Mouse (Mus musculus) forebrain, embryonic 13.5 days (tissue): ENCODE measurements around the gene Vamp4. TPM values are rescaled to one million over a fixed set of nuclear protein-coding genes. Genes with fewer than 3 reads are reported as not detected.
"Not testable (repeated sequence)": the region's sequence is repeated elsewhere in the genome, so short reads cannot be mapped to it uniquely, and the experiment has no call there.

Source experiments
- ATAC-seq: fragments of 200-750 bp; cut with Nextera tagmentation; 2 replicates; pipeline ENCODE4 v1.8.0; 2017
- H3K27ac ChIP-seq: fragments of 300-500 bp; sonication (generic); 2 replicates; pipeline ENCODE4 v1.5.1; 2015; ENCODE audit warnings: inconsistent platforms, mild to moderate bottlenecking, moderate library complexity
- H3K27me3 ChIP-seq: fragments of 300-500 bp; sonication (generic); 2 replicates; pipeline ENCODE4 v1.6.1; 2015; ENCODE audit warnings: mild to moderate bottlenecking, inconsistent platforms
- H3K36me3 ChIP-seq: fragments of 300-500 bp; sonication (generic); 2 replicates; pipeline ENCODE4 v1.6.1; 2015; ENCODE audit warnings: mild to moderate bottlenecking, inconsistent platforms; ENCODE audit not compliant: poor library complexity, severe bottlenecking
- H3K4me1 ChIP-seq: fragments of 300-500 bp; sonication (generic); 2 replicates; pipeline ENCODE4 v1.6.1; 2015; ENCODE audit warnings: inconsistent platforms
- H3K4me2 ChIP-seq: fragments of 300-500 bp; sonication (generic); 2 replicates; pipeline ENCODE4 v1.6.1; 2015; ENCODE audit warnings: inconsistent platforms, mild to moderate bottlenecking, moderate library complexity
- H3K4me3 ChIP-seq: fragments of 300-500 bp; sonication (generic); 2 replicates; pipeline ENCODE4 v1.5.1; 2015; ENCODE audit warnings: mild to moderate bottlenecking, inconsistent platforms
- H3K9ac ChIP-seq: fragments of 300-500 bp; sonication (generic); 2 replicates; pipeline ENCODE4 v1.6.1; 2015; ENCODE audit warnings: mild to moderate bottlenecking, inconsistent platforms
- H3K9me3 ChIP-seq: fragments of 300-500 bp; sonication (generic); replicated peaks from 2 replicates; pipeline ENCODE4 v1.6.1; 2016; ENCODE audit warnings: inconsistent platforms
- WGBS: fragments of 180-500 bp; shearing (Covaris S2); methylation state at CpG from one replicate; pipeline ENCODE4 v1.1.7; 2015; 5-methylcytosine and 5-hydroxymethylcytosine counted together
- polyA plus RNA-seq: library from polyadenylated mRNA; unstranded; fragments of >200 nt; fragmentation: Nextera tagmentation; extraction: Ambion mirVana; gene quantifications from 2 replicates; pipeline ENCODE4 v1.2.1, GENCODE M21; 2015

Vamp4 gene
- polyA plus RNA-seq, 1 experiment from 2014 or later, result 66.5 TPM

DNA sequence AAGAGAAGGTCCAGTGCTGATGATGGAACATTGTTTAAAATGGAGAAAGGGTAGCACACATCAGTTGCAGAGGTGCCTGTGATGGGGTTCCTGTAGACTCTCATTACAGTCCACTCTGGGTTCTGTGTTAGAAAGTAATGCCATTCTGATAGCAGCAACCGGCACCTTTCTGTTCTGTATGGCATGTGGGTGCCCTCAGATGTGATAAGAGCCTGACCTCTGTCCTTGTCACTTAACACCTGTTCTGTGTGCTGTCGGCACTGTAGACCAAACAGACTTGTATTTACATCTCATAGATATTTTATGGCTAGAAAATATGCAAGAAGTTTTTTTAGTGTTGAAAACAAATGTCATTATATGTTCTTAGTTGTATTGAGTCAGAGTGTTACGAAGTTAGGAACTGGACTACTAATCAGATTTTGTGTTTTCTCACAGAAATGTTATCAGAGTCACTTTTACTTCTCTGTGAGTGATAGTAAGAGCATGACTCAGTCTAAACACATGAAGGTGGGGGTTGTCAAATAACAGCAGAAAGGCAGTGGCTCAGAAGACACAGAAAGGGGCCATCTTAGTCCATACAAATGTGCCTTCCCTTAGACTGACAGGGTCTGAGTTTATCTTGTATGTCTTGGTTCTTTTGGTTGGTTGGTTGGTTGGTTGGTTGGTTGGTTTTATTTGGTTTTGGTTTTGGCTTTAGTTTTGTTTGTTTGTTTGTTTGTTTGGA lies 27.2 kb downstream of the Vamp4 start:
- Histone ChIP-seq H3K4me3 (no peak overlapping the region), H3K36me3 (peaks cover 16% of the 10 kb centered on the region), H3K9me3 (no peaks in the 10 kb centered on the region), H3K4me2 (no peak overlapping the region), H3K27ac (no peak overlapping the region), H3K4me1 (0 out of 2 replicates have a peak, but pooled peaks cover 4% of the 10 kb centered on the region), H3K9ac (no peak overlapping the region), H3K27me3 (no peaks in the 10 kb centered on the region)
- 93% methylated on average over 3 of the region's 3 CpGs for WGBS
- ATAC-seq, result no peak

DNA sequence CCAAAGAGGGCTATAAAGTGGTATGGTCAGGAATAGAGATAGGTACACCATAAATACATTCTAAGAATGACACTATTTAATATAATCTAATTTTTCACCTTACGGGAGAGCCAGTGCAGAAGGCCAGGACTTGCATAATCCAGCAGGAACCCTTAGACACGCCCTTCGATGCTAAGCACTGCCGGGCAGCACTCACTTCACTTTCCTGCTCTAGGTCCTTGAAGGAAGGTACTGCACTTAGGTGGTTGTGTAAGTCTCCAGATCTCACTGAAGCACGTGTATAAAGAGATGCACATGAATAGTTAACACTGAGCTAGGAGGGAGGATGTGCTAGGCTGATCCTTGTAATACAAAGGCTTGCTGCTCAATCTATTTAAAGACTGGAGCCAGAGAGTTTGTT lies 29.3 kb downstream of the Vamp4 start:
- Histone ChIP-seq H3K4me3 (no peak overlapping the region), H3K27ac (no peak overlapping the region), H3K9me3 (no peaks in the 10 kb centered on the region), H3K36me3 (peaks cover 18% of the 10 kb centered on the region), H3K4me2 (no peak overlapping the region), H3K27me3 (no peaks in the 10 kb centered on the region), H3K4me1 (0 out of 2 replicates have a peak, but pooled peaks cover 4% of the 10 kb centered on the region), H3K9ac (no peak overlapping the region)
- ATAC-seq, result no peak
- WGBS, result 95% methylated on average over 5 of the region's 5 CpGs

DNA sequence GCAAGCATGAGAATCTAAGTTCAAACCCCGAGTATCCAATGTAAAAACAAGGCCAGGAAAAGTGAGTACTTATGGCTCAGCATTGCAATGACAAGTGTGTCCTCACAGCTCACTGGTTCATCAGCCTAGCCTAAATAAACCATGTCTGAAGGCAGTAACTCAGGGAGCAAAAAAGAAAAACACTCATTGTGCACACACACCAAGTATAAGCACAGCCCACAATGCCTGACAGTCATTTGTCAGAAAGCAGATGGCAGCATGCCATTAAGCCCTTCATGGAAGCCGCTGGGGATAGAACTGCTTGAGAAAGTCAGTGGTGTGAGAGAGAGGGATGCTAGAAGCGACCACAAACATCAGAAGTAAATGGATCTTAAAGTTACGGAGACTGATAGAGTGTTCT lies 31.0 kb downstream of the Vamp4 start:
- H3K4me3 ChIP-seq, result no peak overlapping the region
- H3K27me3 ChIP-seq, result no peaks in the 10 kb centered on the region
- 0 out of 2 replicates have a peak, but pooled peaks cover 4% of the 10 kb centered on the region for H3K4me1 ChIP-seq
- 0 out of 2 replicates have a peak, but pooled peaks have one; percentile 21 for ATAC-seq
- peaks cover 18% of the 10 kb centered on the region for H3K36me3 ChIP-seq
- H3K27ac ChIP-seq, result no peak overlapping the region
- H3K9me3 ChIP-seq, result no peaks in the 10 kb centered on the region
- no peak overlapping the region for H3K9ac ChIP-seq
- 73% methylated on average over 4 of the region's 4 CpGs for WGBS
- H3K4me2 ChIP-seq, result no peak overlapping the region

DNA sequence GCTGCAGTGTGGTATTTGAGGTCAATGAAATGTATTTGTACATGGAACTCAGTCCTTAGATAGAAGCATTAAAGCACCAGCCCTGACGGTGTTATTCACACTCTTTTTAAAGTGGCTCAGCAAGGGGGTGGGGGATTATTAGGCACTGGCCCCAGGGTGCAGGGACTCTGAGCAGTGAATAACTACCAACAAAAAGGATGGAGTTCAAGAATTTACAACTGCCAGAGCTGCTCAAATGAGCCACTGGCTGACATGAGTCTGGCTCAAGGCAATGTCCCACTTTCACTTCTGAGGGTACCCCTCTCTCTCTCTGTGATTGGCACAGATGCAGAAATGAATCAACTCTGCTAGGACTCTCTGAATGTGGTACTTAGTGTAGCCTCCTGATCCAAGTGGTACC lies 37.8 kb downstream of the Vamp4 start:
- Histone ChIP-seq H3K27me3 (no peaks in the 10 kb centered on the region), H3K4me3 (no peak overlapping the region), H3K4me1 (peaks cover 11% of the 10 kb centered on the region; the same call in 1 of the 2 replicates), H3K27ac (no peak overlapping the region), H3K4me2 (no peak overlapping the region), H3K36me3 (0 out of 2 replicates have a peak, but pooled peaks cover under 1% of the 10 kb centered on the region), H3K9ac (no peak overlapping the region), H3K9me3 (no peaks in the 10 kb centered on the region)
- 5% methylated on average over 1 of the region's 1 CpGs for WGBS
- ATAC-seq, result no peak

DNA sequence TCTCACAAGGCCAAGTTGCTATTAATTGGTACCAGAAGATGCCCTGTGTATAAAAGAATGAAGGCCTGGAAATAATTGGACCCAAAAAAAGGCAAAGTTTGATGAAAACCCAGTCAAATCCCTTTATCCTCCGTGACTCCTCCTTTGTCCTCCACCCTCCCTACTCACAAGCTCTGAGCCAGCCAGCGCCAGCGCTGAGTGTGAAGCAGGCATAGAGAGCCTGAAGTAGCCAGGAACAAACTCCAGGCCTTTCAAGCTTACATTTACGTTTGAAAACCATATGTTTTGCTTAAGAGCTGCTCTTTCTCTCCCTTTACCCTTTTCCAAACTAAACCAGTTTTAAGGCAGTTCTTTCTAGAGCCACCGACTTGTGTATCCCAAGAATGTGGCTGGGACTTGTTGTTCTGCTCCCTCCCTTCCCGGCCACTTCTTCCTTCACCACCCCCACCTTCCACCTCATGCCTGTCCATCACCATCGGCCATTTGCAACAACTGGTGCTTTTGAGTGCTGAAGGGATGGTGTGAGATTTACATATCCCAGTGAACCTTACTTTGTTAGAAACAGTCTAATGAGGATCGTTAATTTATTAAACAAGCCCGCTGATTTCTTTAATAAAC lies 39.4 kb downstream of the Vamp4 start:
- H3K4me2 ChIP-seq, result no peak overlapping the region
- H3K27ac ChIP-seq, result no peak overlapping the region
- ATAC-seq, result 0 out of 2 replicates have a peak, but pooled peaks have one; percentile 46
- no peaks in the 10 kb centered on the region for H3K36me3 ChIP-seq
- no peak overlapping the region for H3K4me3 ChIP-seq
- H3K4me1 ChIP-seq, result peaks cover 11% of the 10 kb centered on the region; the same call in 1 of the 2 replicates
- H3K9me3 ChIP-seq, result no peaks in the 10 kb centered on the region
- H3K27me3 ChIP-seq, result no peaks in the 10 kb centered on the region
- 32% methylated on average over 9 of the region's 9 CpGs for WGBS
- H3K9ac ChIP-seq, result no peak overlapping the region

DNA sequence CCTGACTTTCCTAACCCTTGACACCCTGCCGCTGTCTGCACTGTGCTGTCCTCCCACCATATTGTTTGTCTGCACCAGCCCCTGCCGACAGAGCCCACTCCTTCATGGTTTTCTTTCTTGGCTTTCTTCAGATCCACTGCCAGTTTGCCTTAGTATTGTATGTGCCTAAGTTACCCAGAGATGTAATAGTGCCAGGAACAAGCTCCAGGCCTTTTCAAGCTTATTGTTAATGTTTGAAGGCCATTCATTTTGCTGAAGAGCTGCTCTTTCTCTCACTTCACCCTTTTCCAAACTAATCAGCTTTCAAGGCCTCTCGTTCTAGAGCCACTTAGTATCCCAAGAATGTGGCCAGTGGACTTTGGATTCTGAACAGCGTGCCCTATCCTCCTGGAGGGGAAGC lies 40.9 kb downstream of the Vamp4 start:
- H3K27ac ChIP-seq, result no peak overlapping the region
- H3K9ac ChIP-seq, result no peak overlapping the region
- H3K4me2 ChIP-seq, result no peak overlapping the region
- no peaks in the 10 kb centered on the region for H3K9me3 ChIP-seq
- ATAC-seq, result no peak
- no peaks in the 10 kb centered on the region for H3K36me3 ChIP-seq
- H3K27me3 ChIP-seq, result no peaks in the 10 kb centered on the region
- no peak overlapping the region for H3K4me3 ChIP-seq
- 32% methylated on average over 4 of the region's 4 CpGs for WGBS
- peaks cover 11% of the 10 kb centered on the region; the same call in 1 of the 2 replicates for H3K4me1 ChIP-seq

DNA sequence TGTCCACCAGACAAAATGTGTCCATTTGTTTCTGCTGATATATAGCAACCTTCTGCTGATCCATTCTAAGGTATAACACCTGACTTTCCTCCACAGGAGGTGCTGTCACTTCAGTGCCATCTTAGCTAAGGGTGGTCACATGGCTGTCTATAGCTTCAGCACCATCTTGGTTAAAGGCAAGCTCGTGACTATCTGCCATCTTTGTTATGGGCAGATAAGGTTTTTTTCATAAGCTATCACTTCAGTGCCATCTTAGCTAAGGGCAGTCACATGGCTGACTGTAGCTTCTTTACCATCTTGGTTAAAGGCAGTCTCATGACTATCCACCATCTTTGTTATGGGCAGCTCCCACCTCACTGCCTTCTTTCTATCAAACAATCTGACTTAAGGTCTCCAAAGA lies 45.2 kb downstream of the Vamp4 start:
- no peak overlapping the region for H3K27ac ChIP-seq
- no peak overlapping the region for H3K9ac ChIP-seq
- H3K4me3 ChIP-seq, result no peak overlapping the region
- ATAC-seq, result peak; percentile 96
- H3K9me3 ChIP-seq, result no peaks in the 10 kb centered on the region; the same call in 1 of the 2 replicates
- no peak overlapping the region for H3K4me2 ChIP-seq
- H3K36me3 ChIP-seq, result no peaks in the 10 kb centered on the region
- H3K27me3 ChIP-seq, result no peaks in the 10 kb centered on the region
- no peaks in the 10 kb centered on the region for H3K4me1 ChIP-seq
- WGBS, result 79% methylated on average over 1 of the region's 1 CpGs

DNA sequence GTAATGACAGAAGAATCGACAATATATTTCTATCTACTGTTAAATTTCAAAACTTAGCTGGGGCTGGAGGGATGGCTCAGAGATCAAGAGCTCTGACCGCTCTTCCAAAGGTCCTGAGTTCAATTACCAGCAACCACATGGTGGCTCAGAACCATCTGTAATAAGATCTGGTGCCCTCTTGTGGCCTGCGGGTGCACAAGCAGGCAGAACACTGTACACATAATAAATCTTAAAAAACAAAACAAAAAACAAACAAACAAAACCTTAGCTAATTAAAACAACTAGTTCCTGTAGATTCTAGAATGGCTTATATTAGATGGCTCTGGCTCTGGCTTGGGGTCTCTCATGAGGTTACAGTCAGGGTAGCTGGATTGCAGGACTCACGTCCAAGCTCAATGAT lies 50.2 kb downstream of the Vamp4 start:
- Histone ChIP-seq H3K36me3 (no peaks in the 10 kb centered on the region), H3K4me2 (no peak overlapping the region), H3K27ac (no peak overlapping the region), H3K9me3 (no peaks in the 10 kb centered on the region; the same call in 1 of the 2 replicates), H3K4me1 (no peaks in the 10 kb centered on the region), H3K9ac (no peak overlapping the region), H3K27me3 (no peaks in the 10 kb centered on the region), H3K4me3 (no peak overlapping the region)
- WGBS, result 74% methylated on average over 4 of the region's 4 CpGs
- no peak for ATAC-seq

DNA sequence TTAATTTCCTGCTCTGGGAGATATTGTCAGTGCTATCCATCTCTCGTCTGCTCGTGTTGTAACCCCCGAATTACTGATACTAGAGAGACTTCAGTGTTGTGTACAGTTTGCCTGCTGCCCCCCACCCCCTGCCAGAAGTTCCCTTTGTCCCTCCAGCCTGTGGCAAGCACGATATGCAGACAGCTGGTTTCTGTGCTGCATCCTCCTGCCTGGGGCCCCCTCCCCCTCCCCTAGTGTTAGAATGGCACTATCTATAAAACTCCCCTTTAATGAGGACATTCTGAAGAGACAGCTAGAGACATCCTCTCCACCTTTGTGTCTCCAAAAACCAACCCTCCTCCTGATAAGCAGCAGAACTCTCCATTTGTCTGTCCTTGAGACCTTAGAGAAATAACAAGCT lies 53.6 kb downstream of the Vamp4 start:
- H3K9me3 ChIP-seq, result no peaks in the 10 kb centered on the region; the same call in 1 of the 2 replicates
- no peaks in the 10 kb centered on the region for H3K36me3 ChIP-seq
- no peak overlapping the region for H3K27ac ChIP-seq
- no peak for ATAC-seq
- no peaks in the 10 kb centered on the region for H3K27me3 ChIP-seq
- no peaks in the 10 kb centered on the region for H3K4me1 ChIP-seq
- no peak overlapping the region for H3K4me2 ChIP-seq
- H3K4me3 ChIP-seq, result no peak overlapping the region
- 56% methylated on average over 4 of the region's 4 CpGs for WGBS
- no peak overlapping the region for H3K9ac ChIP-seq

DNA sequence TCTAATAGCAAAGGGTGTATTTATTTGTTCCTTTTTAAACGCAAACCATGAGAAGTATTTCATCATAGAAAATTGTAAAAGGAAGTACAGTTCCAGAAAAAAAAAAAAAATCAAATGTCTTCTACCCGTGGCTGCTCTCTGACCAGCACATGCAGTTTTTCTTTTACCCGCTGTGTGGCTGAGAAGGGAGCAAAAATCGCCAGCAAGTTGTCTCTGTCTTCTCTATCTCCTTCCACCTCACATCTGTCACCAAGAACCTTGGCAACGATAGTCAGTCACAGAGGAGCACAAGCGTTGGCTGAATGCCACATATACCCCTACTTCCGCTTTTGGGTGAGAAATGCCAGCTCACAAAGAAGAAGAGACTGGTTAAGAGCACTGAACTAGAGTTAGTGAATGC lies 54.9 kb downstream of the Vamp4 start:
- H3K27ac ChIP-seq, result no peak overlapping the region
- H3K27me3 ChIP-seq, result no peaks in the 10 kb centered on the region
- no peaks in the 10 kb centered on the region for H3K4me1 ChIP-seq
- 67% methylated on average over 7 of the region's 7 CpGs for WGBS
- no peak overlapping the region for H3K4me3 ChIP-seq
- no peak overlapping the region for H3K9ac ChIP-seq
- 0 out of 2 replicates have a peak, but pooled peaks have one; percentile 48 for ATAC-seq
- H3K9me3 ChIP-seq, result no peaks in the 10 kb centered on the region; the same call in 1 of the 2 replicates
- no peak overlapping the region for H3K4me2 ChIP-seq
- H3K36me3 ChIP-seq, result no peaks in the 10 kb centered on the region

DNA sequence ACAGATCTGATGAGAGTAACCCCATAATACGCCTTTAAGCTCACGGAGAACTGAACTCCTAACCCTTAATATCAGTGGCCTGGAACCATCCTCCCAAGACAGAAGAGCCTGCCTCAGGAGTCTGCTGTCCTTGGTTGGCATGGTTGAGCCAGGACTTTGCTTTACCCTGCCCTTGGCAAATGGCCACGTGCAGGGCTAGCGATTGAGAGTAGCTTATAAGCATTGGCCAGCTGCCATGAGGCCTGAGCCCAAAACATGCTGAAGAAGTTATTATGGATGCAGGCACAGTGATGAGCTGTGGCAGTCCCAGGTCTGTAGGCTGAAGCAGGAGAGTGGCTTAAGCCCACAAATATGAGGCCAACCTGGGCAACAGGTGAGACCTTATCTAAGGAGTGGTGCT lies 57.5 kb downstream of the Vamp4 start:
- H3K36me3 ChIP-seq, H3K27ac ChIP-seq, H3K9me3 ChIP-seq, H3K9ac ChIP-seq, H3K4me3 ChIP-seq, H3K4me1 ChIP-seq, H3K27me3 ChIP-seq, ATAC-seq, H3K4me2 ChIP-seq: not testable (repeated sequence)
- 78% methylated on average over 4 of the region's 4 CpGs for WGBS

DNA sequence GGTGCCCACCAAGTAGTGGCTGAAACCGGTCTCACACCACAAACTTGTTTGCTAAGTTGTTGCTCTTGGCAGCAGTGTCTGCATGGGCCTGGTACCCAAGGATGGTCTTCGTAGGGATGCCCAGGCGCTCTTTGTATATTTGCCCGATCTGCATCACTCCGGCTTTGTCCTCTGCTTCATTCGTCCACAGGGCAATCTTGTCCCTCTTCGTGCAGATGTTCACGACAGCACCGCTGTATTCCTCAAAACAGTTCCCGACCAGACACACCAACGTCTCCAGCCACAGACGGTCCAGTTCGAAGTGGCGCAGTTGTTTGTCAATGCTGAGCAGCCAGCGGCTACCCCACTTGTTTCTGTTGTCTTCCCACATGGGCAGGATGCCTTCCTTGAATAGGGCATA lies 58.0 kb downstream of the Vamp4 start:
- not testable (repeated sequence) for H3K4me2 ChIP-seq, H3K9ac ChIP-seq, H3K4me1 ChIP-seq, H3K27ac ChIP-seq, H3K9me3 ChIP-seq, H3K4me3 ChIP-seq, ATAC-seq, H3K36me3 ChIP-seq, H3K27me3 ChIP-seq
- 95% methylated on average over 15 of the region's 15 CpGs for WGBS
